Mouse (Mus musculus) left cerebral cortex, postnatal 25 days (tissue): ENCODE results near the gene Cmas. TPM values are rescaled to one million over a fixed set of nuclear protein-coding genes. Genes with fewer than 3 reads are reported as not detected.
A peak's percentile ranks its signal among the peaks of the same experiment; 100 is the strongest.

Experiments
- DNase-seq, 2 experiments: peaks; one replicate each; pipeline ENCODE4 v3.0.0; 2022; ENCODE audit warnings: low spot score in 2 of 2, mixed read lengths in 1 of 2
- intact Hi-C: fragments of 180-260 bp; cut with DNase I; formaldehyde crosslinking; loops from one replicate; pipeline ENCODE4 v1.15.1; 2025
- total RNA-seq, 2 experiments: library from RNA; stranded (reverse); gene quantifications; 2 replicates each; pipeline ENCODE4 v1.2.3; 2021

The Cmas gene
- total RNA-seq, 2 experiments from 2014 or later = 115 to 120 TPM

- intact Hi-C loops = no loop called here
Measured at GRCm38 (mm10) chr6:142748057-142748708, 8.3 kb upstream of the Cmas start.

DNA sequence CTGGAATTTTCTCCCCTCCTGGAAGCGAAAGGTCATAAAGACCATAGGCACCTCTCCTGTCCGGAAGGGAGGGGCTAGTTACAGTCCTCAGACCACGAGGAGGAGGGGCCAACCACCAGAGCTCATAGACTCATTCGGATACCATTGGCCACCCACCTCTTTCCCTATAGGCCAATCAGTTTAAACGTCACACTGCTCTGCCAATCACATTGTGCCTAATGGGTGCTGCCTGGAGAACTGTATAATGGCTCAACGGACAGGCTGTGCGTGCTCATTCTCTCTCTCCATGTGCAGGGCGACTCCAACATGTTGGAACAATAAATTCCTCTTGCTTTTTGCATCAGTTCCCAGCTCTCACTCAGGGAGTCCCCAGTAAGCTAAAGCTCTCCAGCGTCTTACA is 5.1 kb upstream of the Cmas start:
- intact Hi-C loops = no loop called here
- no peak for DNase-seq

More at GRCm38 (mm10) chr6:142748057-142748708, 8.3 kb upstream of the Cmas start:
- no peak for DNase-seq

DNA sequence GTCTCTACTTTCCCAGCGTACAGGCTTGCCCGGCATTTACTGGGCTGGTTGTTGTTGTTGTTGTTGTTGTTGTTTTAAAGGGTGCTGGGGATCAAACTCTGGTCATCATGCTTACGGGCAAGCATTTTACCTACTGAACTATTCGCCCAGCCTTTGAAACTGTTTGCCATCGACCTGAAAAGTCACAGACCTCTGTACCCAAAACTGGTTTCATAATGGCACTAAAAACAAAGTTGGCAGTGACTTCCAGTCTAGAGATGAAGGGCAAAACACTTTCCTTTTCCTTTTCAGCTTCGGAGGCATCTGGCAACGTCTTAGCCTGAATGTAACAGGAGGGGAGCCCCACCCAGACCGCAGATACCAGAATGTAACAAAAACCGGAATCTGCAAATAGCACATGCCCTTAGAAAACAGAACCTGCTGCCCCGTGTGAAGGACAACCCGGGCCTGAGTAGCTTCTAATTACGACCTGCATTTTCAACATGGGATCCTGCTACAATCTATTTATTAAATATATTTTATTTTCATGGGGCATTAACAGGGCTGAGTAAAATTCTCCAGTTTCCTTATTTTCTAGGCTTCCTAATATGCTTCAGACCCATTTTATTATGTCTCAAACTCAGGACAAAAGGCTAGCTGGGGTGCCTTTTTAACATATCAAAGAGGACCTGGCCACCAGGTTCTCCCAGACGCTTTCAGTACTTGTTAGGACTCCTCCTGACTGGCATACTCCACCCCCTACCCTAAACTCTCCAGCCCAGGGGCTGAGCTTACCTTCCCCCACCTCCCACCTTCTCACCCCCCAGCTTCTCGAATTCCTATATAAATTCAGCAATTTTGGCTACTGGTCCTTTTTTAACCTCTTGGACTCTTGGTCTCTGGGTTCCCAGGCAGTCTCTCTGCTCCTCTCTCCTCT is 3.9 kb upstream of the Cmas start:
- no peak for DNase-seq
- intact Hi-C loops = no loop called here

GRCm38 (mm10) chr6:142757334-142757965 is 964 bp downstream of the Cmas start:
- no peak for DNase-seq
- intact Hi-C loops = no loop called here

- DNase-seq = no peak
- intact Hi-C loops = no loop called here
Measured at GRCm38 (mm10) chr6:142757976-142758375, 1.5 kb downstream of the Cmas start.

GRCm38 (mm10) chr6:142758562-142758961 is 2.1 kb downstream of the Cmas start:
- intact Hi-C loops = no loop called here
- DNase-seq = no peak

GRCm38 (mm10) chr6:142759633-142760032 is 3.1 kb downstream of the Cmas start:
- DNase-seq = no peak
- intact Hi-C loops = no loop called here

- intact Hi-C loops = no loop called here
- no peak for DNase-seq
Measured at GRCm38 (mm10) chr6:142764933-142765332, 8.4 kb downstream of the Cmas start.

DNA sequence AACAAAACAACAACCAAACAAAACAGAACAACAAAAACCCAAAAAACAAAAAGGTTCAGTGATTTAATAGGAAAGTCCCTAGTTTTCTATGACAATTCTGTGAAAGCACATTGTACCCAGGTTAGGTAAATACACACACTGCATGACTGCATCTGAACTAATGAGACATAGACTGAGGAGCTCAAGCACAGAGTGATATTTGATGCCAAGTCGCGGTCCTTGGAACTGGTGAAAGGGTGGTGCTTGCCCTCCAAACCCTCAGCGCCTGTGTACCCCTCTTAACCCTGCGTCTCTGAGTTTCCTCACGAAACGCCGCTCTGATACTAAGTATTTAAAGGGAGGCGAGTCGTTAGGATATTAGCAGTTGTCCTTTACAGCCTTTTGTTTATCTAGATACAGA is 10.8 kb downstream of the Cmas start:
- intact Hi-C loops = no loop called here
- DNase-seq = no peak

GRCm38 (mm10) chr6:142769896-142770295 is 13.4 kb downstream of the Cmas start:
- no peak for DNase-seq
- intact Hi-C loops = no loop called here

GRCm38 (mm10) chr6:142771643-142772042 is 15.2 kb downstream of the Cmas start:
- intact Hi-C loops = no loop called here
- DNase-seq = no peak

DNA sequence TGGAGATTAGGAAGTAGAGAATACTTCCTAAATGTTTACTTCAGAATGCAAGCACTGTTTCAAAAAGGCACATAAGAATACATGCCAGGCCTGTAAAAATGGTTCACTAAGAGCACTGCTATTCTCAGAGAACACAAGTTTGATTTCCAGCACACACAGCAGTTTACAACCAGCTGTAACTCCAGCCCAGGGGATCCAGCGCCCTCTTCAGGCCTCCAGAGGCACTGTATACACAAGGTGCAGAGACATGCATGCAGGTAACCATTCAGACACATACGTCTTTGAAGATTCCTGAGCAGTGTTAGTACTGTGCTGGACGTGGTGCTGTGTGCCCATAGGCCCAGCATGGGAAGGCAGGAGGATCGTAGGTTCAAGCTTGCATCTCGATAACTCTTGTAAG is 17.1 kb downstream of the Cmas start:
- no peak for DNase-seq
- intact Hi-C loops = no loop called here

DNA sequence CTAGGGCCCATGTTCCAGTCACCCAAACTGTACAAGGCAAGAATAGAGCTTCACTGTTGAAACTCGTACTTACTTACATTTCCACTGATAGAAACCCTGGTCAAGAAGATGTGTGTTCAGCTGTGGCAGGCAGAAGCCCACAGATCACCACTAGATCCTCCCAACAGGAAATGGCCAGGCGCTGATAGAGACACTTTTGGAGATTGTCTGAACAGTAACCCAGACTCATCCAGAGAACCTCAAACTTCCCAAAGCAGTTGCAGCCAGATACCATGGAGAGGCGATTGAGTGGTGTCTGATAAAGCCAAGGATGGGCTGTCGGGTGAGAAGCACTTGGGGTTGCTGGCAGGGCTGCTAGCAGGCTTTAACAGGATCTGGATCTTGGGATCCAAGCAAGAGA is 20.4 kb downstream of the Cmas start:
- intact Hi-C loops = no loop called here
- DNase-seq = no peak

DNA sequence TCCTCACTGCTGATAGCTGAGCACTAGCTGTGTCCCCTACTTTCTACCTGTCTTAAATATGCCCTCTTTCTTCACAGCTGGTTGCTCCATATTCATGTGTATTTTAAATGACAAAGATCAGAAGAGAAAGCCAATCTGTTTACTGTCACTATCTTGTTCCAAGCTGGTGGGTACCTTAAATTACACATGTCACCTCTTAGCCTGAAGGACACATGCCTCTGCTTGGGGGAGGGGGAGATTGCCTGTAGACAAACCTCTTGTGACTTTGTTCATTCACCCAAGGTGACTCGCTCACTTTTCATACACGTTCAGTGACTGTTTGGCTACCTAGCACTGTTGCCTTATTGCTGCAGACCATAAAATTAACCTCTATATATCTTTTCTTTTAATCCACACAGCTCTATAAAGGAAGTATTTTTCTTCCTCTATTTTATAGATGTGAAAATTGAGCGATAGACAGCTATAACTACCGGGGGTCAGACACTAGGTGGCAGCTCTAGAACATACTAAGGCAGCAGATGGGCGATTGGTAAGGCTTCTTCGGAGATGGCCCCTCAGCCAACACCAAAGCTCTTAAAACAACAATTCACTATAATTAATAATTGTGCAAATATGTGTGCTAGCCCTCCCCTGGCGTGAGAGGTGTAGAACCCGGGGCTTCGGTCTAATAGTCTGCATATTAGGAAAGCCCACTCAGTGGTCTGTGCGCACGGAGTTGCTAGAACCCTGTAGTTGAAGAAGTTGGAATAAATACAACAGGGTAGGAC is 22.7 kb downstream of the Cmas start:
- peak; percentile 58 to 70 for DNase-seq
- intact Hi-C loops = loop anchor here (1.0 to 2.0 kb wide), 2 partner anchors 36 to 186 kb away; no protein-coding TSS in a partner anchor

DNA sequence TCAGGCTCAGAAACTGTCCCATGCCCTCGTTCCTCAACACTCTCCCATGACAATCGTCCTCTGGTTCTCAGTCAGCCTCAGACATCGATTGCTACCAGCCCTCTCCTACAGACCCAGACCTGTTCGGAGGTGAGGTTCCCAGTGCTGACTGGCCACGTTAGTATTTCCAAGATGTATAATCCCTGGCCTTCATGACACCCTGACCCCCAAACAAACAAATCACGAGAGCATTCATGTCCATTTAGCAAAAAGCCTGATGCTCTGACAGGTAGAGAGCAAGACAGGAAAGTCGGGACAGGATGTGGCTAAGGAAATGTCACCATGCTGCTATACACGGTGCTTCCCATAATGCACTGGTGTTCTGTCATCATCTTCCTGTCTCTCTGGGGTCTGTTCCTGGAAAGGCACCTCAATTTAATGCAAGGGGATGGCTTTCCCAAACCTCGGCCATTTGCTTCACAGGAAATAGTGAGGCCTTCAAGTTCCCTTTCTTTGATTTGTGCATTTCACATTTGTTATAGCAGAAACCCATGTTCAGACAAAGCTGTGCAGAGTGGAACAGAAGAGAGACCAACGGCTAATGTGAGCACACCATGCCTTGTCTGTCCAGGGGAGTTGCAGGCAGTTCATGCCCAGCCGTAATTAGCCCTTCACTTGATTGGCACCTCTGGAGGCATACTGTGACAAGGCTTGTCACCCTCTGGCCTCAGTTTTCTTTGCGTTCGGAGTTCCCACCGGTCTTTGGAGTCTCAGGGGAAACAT is 23.5 kb downstream of the Cmas start:
- intact Hi-C loops = loop anchor here (1.0 to 10.0 kb wide), 3 partner anchors 35 to 395 kb away; no protein-coding TSS in a partner anchor
- no peak for DNase-seq

DNA sequence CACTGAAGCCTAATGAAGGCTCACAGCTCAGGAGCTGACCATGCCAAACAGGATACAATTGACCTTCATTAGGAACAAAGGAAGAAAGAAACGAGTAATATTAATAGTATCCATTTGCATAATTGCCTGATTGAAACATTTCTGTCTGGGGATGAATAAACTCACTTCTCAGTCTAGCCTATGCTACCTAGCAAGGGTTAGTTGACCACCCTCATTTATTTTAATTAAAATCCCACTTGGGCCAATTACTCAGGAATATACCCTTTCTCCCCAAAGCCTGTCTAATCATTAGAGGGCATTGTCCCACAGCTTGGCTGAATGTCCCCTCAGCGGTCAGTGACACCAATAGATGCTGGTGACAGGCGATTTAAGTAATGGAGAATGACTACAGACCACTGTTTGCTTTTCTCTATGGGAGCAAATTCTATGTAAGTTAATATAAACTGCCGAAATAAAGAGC is 24.1 kb downstream of the Cmas start:
- no peak for DNase-seq
- intact Hi-C loops = loop anchor here (10.0 kb wide), 1 partner anchor 394 kb away; no protein-coding TSS in a partner anchor

DNA sequence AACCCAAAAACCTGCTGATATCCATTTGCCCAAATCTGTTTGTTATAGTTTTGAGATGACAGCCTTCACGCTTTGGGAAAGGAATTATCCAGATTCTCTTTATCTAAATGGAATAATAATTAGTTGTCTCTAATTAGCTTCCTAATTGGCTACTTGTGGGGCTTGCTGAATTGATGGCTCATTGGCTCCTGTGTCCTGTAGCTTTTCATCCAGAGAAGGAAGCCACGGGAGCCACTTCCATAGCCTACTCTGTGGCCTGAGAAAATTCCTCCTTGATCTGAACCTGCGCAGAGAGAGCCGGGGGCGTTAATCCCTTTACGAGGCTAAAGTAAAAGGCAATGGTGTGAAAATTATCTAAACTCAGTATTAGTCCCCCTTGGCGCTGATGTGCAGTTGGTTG is 24.8 kb downstream of the Cmas start:
- intact Hi-C loops = loop anchor here (10.0 kb wide), 1 partner anchor 394 kb away; no protein-coding TSS in a partner anchor
- no peak for DNase-seq

GRCm38 (mm10) chr6:142785343-142785742 is 28.9 kb downstream of the Cmas start:
- DNase-seq = peak in 1 of 2 experiments; percentile 35
- intact Hi-C loops = loop anchor here (10.0 kb wide), 1 partner anchor 389 kb away; no protein-coding TSS in a partner anchor

DNA sequence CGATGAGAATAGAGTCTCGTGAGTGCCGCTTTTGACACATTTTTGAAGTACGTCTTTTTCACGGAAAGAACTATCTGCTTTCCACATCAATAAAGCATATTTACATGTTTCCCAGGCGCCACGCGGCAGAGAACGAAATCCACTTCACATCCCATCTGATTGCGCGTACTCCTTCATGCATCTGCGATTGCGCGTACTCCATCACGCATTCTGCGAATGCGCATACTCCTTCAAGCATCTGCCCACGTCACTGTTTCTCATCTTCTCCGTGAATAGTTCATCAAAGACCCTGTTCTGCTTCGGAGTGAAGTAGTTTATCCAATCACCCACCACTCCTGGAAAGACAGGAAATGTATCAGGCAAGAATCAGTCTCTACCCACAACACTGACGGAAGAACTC is 29.6 kb downstream of the Cmas start:
- intact Hi-C loops = loop anchor here (10.0 kb wide), 1 partner anchor 389 kb away; no protein-coding TSS in a partner anchor
- DNase-seq = no peak
